Mouse (Mus musculus) left cerebral cortex, adult 6 months (tissue): Measurements from ENCODE around the gene Klk1b27. TPM values are rescaled to one million over a fixed set of nuclear protein-coding genes. Genes with fewer than 3 reads are reported as not detected.

ENCODE experiments used
- long read RNA-seq, 2 experiments: library from polyadenylated mRNA; unstranded; transcript quantifications; one replicate each; pipeline ENCODE4 v2.0.0; 2019 to 2020
- polyA plus RNA-seq: library from polyadenylated mRNA; unstranded; fragments of <200 nt; fragmentation: Nextera tagmentation; gene quantifications from 2 replicates; pipeline ENCODE4 v1.2.3, GENCODE M21; 2021

Klk1b27 gene
- polyA plus RNA-seq, result not detected in 2 replicates
- long read RNA-seq, experiment 1, result 0 reads
- long read RNA-seq, experiment 2, result 0 reads

DNA sequence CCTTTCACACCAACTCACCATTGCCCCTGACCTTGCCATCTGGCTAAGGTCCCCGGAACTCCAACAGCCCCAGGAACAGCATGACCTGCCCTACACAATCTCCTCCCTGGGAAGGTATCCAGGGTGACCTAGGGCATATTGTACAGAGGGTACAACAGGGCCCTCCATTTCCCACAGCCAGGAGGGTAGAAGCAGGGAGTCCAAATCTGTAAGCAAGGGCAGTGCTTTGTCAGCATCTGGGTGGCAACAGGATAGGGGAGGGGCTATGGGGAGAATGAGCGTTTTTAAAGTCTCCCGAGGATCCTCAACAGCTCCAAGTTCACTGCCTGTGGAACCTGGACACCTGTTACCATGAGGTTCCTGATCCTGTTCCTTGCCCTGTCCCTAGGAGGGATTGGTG is at the start of gene Klk1b27:
TSS of gene Klk1b27 (plus strand) at position 301 of the 400 bp plus-strand sequence.

DNA sequence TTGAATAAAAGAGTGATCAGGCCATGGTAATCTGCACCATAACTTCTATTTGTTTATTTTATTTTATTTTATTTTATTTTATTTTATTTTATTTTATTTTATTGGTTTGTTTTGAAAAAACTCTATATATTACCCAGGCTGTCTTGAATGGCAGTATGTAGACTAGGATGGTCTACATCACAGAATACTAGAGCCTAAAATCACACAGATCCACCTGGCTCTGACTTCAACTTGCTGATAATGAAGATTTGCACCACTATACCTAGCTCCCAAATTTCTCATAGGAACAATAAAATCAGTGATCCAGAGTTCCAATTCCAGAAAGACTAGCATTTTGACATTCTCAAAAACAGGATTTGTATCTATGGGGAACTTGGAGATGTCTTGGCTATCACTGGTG is 40.2 kb upstream of the Klk1b27 start, which contains the start of gene Klk1b26:
TSS of gene Klk1b26 (plus strand) at position 301 of the 400 bp plus-strand sequence.

DNA sequence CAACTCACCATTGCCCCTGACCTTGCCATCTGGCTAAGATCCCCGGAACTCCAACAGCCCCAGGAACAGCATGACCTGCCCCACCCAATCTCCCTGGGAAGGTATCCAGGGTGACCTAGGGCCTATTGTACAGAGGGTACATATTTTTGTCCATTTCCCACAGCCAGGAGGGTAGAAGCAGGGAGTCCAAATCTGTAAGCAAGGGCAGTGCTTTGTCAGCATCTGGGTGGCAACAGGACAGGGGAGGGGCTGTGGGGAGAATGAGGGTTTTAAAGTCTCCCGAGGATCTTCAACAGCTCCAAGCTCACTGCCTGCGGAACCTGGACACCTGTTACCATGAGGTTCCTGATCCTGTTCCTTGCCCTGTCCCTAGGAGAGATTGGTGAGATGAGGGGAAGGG is 49.9 kb downstream of the Klk1b27 start, which contains the start of gene Klk1b21:
TSS of gene Klk1b21 (plus strand) at position 301 of the 400 bp plus-strand sequence.

Other genes with a start within 250 kb of the Klk1b27 start
- gene Klk7, start 241.0 kb upstream of the Klk1b27 start, polyA plus RNA-seq, result not detected in 2 replicates
- gene Klk6, start 227.8 kb upstream of the Klk1b27 start, polyA plus RNA-seq, result 7.3 and 12.8 TPM in 2 replicates
- not detected in 2 replicates for gene Klk5, start 210.3 kb upstream of the Klk1b27 start, polyA plus RNA-seq
- not detected in 2 replicates for gene Klk4, start 171.1 kb upstream of the Klk1b27 start, polyA plus RNA-seq
- gene Klk15, start 118.5 kb upstream of the Klk1b27 start, polyA plus RNA-seq, result not detected in 2 replicates
- not detected in 2 replicates for gene Klk1b8, start 101.6 kb upstream of the Klk1b27 start, polyA plus RNA-seq
- gene Klk1b1, start 85.5 kb upstream of the Klk1b27 start, polyA plus RNA-seq, result not detected in 2 replicates
- not detected in 2 replicates for gene Klk1b9, start 76.2 kb upstream of the Klk1b27 start, polyA plus RNA-seq
- not detected in 2 replicates for gene Klk1b11, start 56.4 kb upstream of the Klk1b27 start, polyA plus RNA-seq
- not detected in 2 replicates for gene Klk1b26, start 40.1 kb upstream of the Klk1b27 start, polyA plus RNA-seq
- gene Klk1b21, start 50.0 kb downstream of the Klk1b27 start, polyA plus RNA-seq, result not detected in 2 replicates
- gene Klk1b22, start 60.4 kb downstream of the Klk1b27 start, polyA plus RNA-seq, result not detected in 2 replicates
- not detected in 2 replicates for gene Klk1b16, start 84.5 kb downstream of the Klk1b27 start, polyA plus RNA-seq
- gene Klk1b24, start 135.9 kb downstream of the Klk1b27 start, polyA plus RNA-seq, result not detected in 2 replicates
- not detected in 2 replicates for gene Klk1b3, start 145.9 kb downstream of the Klk1b27 start, polyA plus RNA-seq
- not detected in 2 replicates for gene Klk1b4, start 155.1 kb downstream of the Klk1b27 start, polyA plus RNA-seq
- gene Klk1b5, start 163.7 kb downstream of the Klk1b27 start, polyA plus RNA-seq, result not detected in 2 replicates
- gene Klk1, start 173.1 kb downstream of the Klk1b27 start, polyA plus RNA-seq, result not detected in 2 replicates
- not detected in 2 replicates for gene Gm36864, start 183.9 kb downstream of the Klk1b27 start, polyA plus RNA-seq
- gene 1700028J19Rik, start 194.4 kb downstream of the Klk1b27 start, polyA plus RNA-seq, result 2.1 TPM in 2 replicates
- gene 2410002F23Rik, start 194.4 kb downstream of the Klk1b27 start, polyA plus RNA-seq, result 86.1 and 106 TPM in 2 replicates
- gene Acp4, start 205.1 kb downstream of the Klk1b27 start, polyA plus RNA-seq, result not detected in 2 replicates
- gene Gm15517, start 209.2 kb downstream of the Klk1b27 start, polyA plus RNA-seq, result not detected in 2 replicates